Mouse (Mus musculus): ENCODE results near the gene Pcgf2. TPM values are rescaled to one million over a fixed set of nuclear protein-coding genes. Genes with fewer than 3 reads are reported as not detected.
"Not testable (repeated sequence)": the region's sequence is repeated elsewhere in the genome, so short reads cannot be mapped to it uniquely, and the experiment has no call there.

Gene Pcgf2
- polyA plus RNA-seq, 1 experiment: 29.2 TPM

- peaks cover 99% of the 10 kb centered on the region for H3K79me2 ChIP-seq (ENCODE audit: control insufficient read depth, insufficient read depth)
- H3K4me3 ChIP-seq (ENCODE audit: insufficient read depth, poor library complexity, severe bottlenecking): no peak overlapping the region
- peaks cover 3% of the 10 kb centered on the region for H3K36me3 ChIP-seq (ENCODE audit: control insufficient read depth, insufficient read depth)
- no peak overlapping the region for H3ac ChIP-seq (ENCODE audit: control insufficient read depth, insufficient read length, low read depth)
- H3K27me3 ChIP-seq (ENCODE audit: control insufficient read depth, insufficient read depth, insufficient read length): no peaks in the 10 kb centered on the region
- peaks cover 72% of the 10 kb centered on the region for H3K79me3 ChIP-seq (ENCODE audit: low read depth)
- TF ChIP-seq USF1 (IDR thresholded peaks at IDR 0.05; ENCODE audit: low read depth) (no peak), FOSL1 (IDR thresholded peaks at IDR 0.05; ENCODE audit: insufficient read depth, low read length, poor library complexity, severe bottlenecking) (no peak), MAX (IDR thresholded peaks at IDR 0.05) (no peak), CTCF (IDR thresholded peaks at IDR 0.05; ENCODE audit: control insufficient read depth, insufficient read depth, insufficient read length) (no peak)
Measured at GRCm38 (mm10) chr11:97738703-97739102, 38.4 kb upstream of the Pcgf2 start.

DNA sequence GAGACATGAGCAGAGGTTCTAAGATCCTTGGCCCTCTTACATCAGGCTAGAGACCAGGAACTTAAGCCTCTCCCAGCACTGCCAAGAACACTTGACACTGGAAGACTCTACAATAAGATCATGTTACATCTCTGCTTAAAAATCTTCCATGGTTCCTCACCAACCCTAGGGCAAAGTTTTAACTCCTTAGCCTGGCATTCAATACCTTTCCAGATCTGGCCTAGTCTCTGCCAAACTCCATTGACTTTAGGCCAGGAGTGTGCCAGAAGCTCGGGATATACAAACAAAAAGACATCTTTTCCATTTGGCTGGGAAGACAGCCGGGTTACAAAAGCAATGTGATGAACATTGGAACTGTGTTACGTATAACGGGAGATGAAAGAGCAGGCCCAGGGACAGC, 37.3 kb upstream of the Pcgf2 start:
- Histone ChIP-seq H3ac (ENCODE audit: control insufficient read depth, insufficient read length, low read depth) (no peak overlapping the region), H3K36me3 (ENCODE audit: control insufficient read depth, insufficient read depth) (peaks cover 6% of the 10 kb centered on the region), H3K4me3 (ENCODE audit: insufficient read depth, poor library complexity, severe bottlenecking) (no peak overlapping the region), H3K79me3 (ENCODE audit: low read depth) (peaks cover 64% of the 10 kb centered on the region), H3K79me2 (ENCODE audit: control insufficient read depth, insufficient read depth) (peaks cover 99% of the 10 kb centered on the region), H3K27me3 (ENCODE audit: control insufficient read depth, insufficient read depth, insufficient read length) (no peaks in the 10 kb centered on the region)
- TF ChIP-seq MAX (IDR thresholded peaks at IDR 0.05): no peak
- TF ChIP-seq USF1 (IDR thresholded peaks at IDR 0.05; ENCODE audit: low read depth): no peak

DNA sequence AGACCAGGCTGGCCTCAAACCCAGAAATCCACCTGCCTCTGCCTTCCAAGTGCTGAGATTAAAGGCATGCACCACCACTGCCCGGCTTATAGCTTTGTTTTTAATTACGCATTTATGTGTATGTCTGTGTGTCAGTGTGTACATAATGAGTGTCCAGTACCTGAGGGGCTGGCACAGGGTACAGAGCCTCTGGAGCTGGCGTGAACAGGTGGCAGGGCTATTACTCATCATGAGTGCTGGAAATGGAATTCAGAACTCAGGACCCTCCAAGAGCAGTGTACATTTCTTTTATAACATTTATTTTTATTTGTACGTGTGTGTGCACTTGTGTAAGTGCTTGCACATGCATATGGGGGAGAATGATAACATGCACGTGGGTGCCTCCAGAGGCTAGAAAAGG, 36.3 kb upstream of the Pcgf2 start:
- Histone ChIP-seq H3K36me3 (ENCODE audit: control insufficient read depth, insufficient read depth) (peaks cover 15% of the 10 kb centered on the region), H3K27me3 (ENCODE audit: control insufficient read depth, insufficient read depth, insufficient read length) (no peaks in the 10 kb centered on the region), H3K79me3 (ENCODE audit: low read depth) (peaks cover 58% of the 10 kb centered on the region), H3K79me2 (ENCODE audit: control insufficient read depth, insufficient read depth) (peaks cover 99% of the 10 kb centered on the region), H3ac (ENCODE audit: control insufficient read depth, insufficient read length, low read depth) (no peak overlapping the region), H3K4me3 (ENCODE audit: insufficient read depth, poor library complexity, severe bottlenecking) (no peak overlapping the region)
- TF ChIP-seq MAX (IDR thresholded peaks at IDR 0.05): no peak
- peak; percentile 79 for TF ChIP-seq MYOD1 (IDR thresholded peaks at IDR 0.05; ENCODE audit: control insufficient read depth, insufficient read length, low read depth)

- H3ac ChIP-seq (ENCODE audit: control insufficient read depth, insufficient read length, low read depth); H3K27me3 ChIP-seq (ENCODE audit: control insufficient read depth, insufficient read depth, insufficient read length); H3K4me3 ChIP-seq (ENCODE audit: insufficient read depth, poor library complexity, severe bottlenecking): not testable (repeated sequence)
- Histone ChIP-seq H3K79me2 (ENCODE audit: control insufficient read depth, insufficient read depth) (peaks cover 81% of the 10 kb centered on the region), H3K79me3 (ENCODE audit: low read depth) (peaks cover 40% of the 10 kb centered on the region), H3K36me3 (ENCODE audit: control insufficient read depth, insufficient read depth) (peaks cover 20% of the 10 kb centered on the region)
Measured at GRCm38 (mm10) chr11:97734810-97735209, 34.5 kb upstream of the Pcgf2 start.

DNA sequence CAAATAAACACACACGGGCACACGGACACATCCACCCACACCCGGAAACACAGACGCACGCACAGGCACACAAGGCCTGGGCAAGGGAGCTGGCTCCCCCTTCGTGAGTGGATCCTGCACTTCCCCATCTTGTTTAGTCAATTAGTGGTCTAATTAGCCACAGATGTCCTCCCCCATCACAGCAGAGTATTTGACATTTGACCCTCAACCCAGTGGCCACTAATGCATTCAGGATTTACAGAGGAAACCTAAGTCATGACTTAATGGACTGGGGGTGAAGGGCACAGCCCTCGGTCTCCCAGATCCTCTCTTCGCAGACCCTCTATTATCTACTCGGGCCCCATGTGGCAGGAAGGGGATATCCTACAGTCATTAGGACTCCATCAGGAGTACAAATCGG, 33.4 kb upstream of the Pcgf2 start:
- no peak overlapping the region for H3K4me3 ChIP-seq (ENCODE audit: insufficient read depth, poor library complexity, severe bottlenecking)
- H3K79me2 ChIP-seq (ENCODE audit: control insufficient read depth, insufficient read depth): peaks cover 70% of the 10 kb centered on the region
- no peak for TF ChIP-seq FOSL1 (IDR thresholded peaks at IDR 0.05; ENCODE audit: insufficient read depth, low read length, poor library complexity, severe bottlenecking)
- TF ChIP-seq CEBPB (IDR thresholded peaks at IDR 0.05; ENCODE audit: low read depth): no peak
- no peak for TF ChIP-seq MAX (IDR thresholded peaks at IDR 0.05)
- TF ChIP-seq USF1 (IDR thresholded peaks at IDR 0.05; ENCODE audit: low read depth): no peak
- TF ChIP-seq MYOG (IDR thresholded peaks at IDR 0.05; ENCODE audit: control insufficient read depth, extremely low read depth, insufficient read length): no peak
- TF ChIP-seq CTCF (IDR thresholded peaks at IDR 0.05; ENCODE audit: control insufficient read depth, insufficient read depth, insufficient read length): no peak
- TF ChIP-seq MYOD1 (IDR thresholded peaks at IDR 0.05; ENCODE audit: control insufficient read depth, insufficient read length, low read depth): no peak
- no peak overlapping the region for H3ac ChIP-seq (ENCODE audit: control insufficient read depth, insufficient read length, low read depth)
- peaks cover 30% of the 10 kb centered on the region for H3K79me3 ChIP-seq (ENCODE audit: low read depth)
- H3K27me3 ChIP-seq (ENCODE audit: control insufficient read depth, insufficient read depth, insufficient read length): no peaks in the 10 kb centered on the region
- peaks cover 26% of the 10 kb centered on the region for H3K36me3 ChIP-seq (ENCODE audit: control insufficient read depth, insufficient read depth)

GRCm38 (mm10) chr11:97728730-97729129, 28.4 kb upstream of the Pcgf2 start:
- Histone ChIP-seq H3K4me3 (ENCODE audit: insufficient read depth, poor library complexity, severe bottlenecking) (no peak overlapping the region), H3K79me3 (ENCODE audit: low read depth) (peaks cover 6% of the 10 kb centered on the region), H3K36me3 (ENCODE audit: control insufficient read depth, insufficient read depth) (peaks cover 66% of the 10 kb centered on the region), H3ac (ENCODE audit: control insufficient read depth, insufficient read length, low read depth) (no peak overlapping the region), H3K79me2 (ENCODE audit: control insufficient read depth, insufficient read depth) (peaks cover 33% of the 10 kb centered on the region), H3K27me3 (ENCODE audit: control insufficient read depth, insufficient read depth, insufficient read length) (no peaks in the 10 kb centered on the region)
- TF ChIP-seq CEBPB (IDR thresholded peaks at IDR 0.05; ENCODE audit: low read depth): no peak

GRCm38 (mm10) chr11:97728311-97728710, 28.0 kb upstream of the Pcgf2 start:
- H3K36me3 ChIP-seq (ENCODE audit: control insufficient read depth, insufficient read depth): peaks cover 69% of the 10 kb centered on the region
- peaks cover 29% of the 10 kb centered on the region for H3K79me2 ChIP-seq (ENCODE audit: control insufficient read depth, insufficient read depth)
- TF ChIP-seq MAX (IDR thresholded peaks at IDR 0.05) (peak; percentile 68), USF1 (IDR thresholded peaks at IDR 0.05; ENCODE audit: low read depth) (peak; percentile 67), MYOD1 (IDR thresholded peaks at IDR 0.05; ENCODE audit: control insufficient read depth, insufficient read length, low read depth) (no peak), CEBPB (IDR thresholded peaks at IDR 0.05; ENCODE audit: low read depth) (no peak), MYOG (IDR thresholded peaks at IDR 0.05; ENCODE audit: control insufficient read depth, extremely low read depth, insufficient read length) (no peak), CTCF (IDR thresholded peaks at IDR 0.05; ENCODE audit: control insufficient read depth, insufficient read depth, insufficient read length) (no peak), FOSL1 (IDR thresholded peaks at IDR 0.05; ENCODE audit: insufficient read depth, low read length, poor library complexity, severe bottlenecking) (no peak)
- peak overlapping the region; percentile 59 for H3ac ChIP-seq (ENCODE audit: control insufficient read depth, insufficient read length, low read depth)
- no peak overlapping the region for H3K4me3 ChIP-seq (ENCODE audit: insufficient read depth, poor library complexity, severe bottlenecking)
- no peaks in the 10 kb centered on the region for H3K27me3 ChIP-seq (ENCODE audit: control insufficient read depth, insufficient read depth, insufficient read length)
- peaks cover 3% of the 10 kb centered on the region for H3K79me3 ChIP-seq (ENCODE audit: low read depth)

All from C2C12 (cell line).